In genomic region chr1:170863033-170863432, GRCm38 (mm10) we compare ENCODE assay signal across 17 mouse cellular contexts. TPM values are rescaled to one million over a fixed set of nuclear protein-coding genes. Genes with fewer than 3 reads are reported as not detected.
DNase-seq lines count a peak whose midpoint lies in the region; ATAC-seq and TF ChIP-seq lines count a peak whose summit lies in the region.
"Had no signal": no experiment of that assay in that cellular context is flagged by ENCODE, and none has a peak within 500 bp of the region (broad histone marks: within the 10 kb centered on the region; RNA-seq: fewer than 3 reads in every experiment).

No protein-coding gene starts in this region.

- peaks cover 67% of the 10 kb centered on the region for H3K4me1 ChIP-seq in liver, embryonic 15.5 days (replicated peaks)
- no peaks in the 10 kb centered on the region for H3K4me1 ChIP-seq in intestine, postnatal 0 days (replicated peaks; ENCODE audit: control insufficient read depth, insufficient read depth, low read length)
- H3K4me1 ChIP-seq in midbrain, postnatal 0 days (ENCODE audit: insufficient read depth, low read length) = no peaks in the 10 kb centered on the region

- H3K9ac ChIP-seq in liver, embryonic 15.5 days = no peak overlapping the region
- no peak overlapping the region for H3K9ac ChIP-seq in intestine, postnatal 0 days (ENCODE audit: low read depth, low read length)
- H3K9ac ChIP-seq in midbrain, postnatal 0 days (replicated peaks; ENCODE audit: low read length, poor library complexity, severe bottlenecking) = no peak overlapping the region
- H3K9ac ChIP-seq: embryonic facial prominence, embryonic 13.5 days; hindbrain, embryonic 14.5 days; lung, embryonic 15.5 days had no signal

- no peak overlapping the region for H3K27ac ChIP-seq in liver, embryonic 15.5 days (replicated peaks)
- no peak overlapping the region for H3K27ac ChIP-seq in intestine, postnatal 0 days (ENCODE audit: low read depth, low read length)
- no peak overlapping the region for H3K27ac ChIP-seq in midbrain, postnatal 0 days (ENCODE audit: low read depth, low read length)
- H3K27ac ChIP-seq: embryonic facial prominence, embryonic 13.5 days; hindbrain, embryonic 14.5 days; lung, embryonic 15.5 days; midbrain, embryonic 10.5 days had no signal

- no peak for TF ChIP-seq CTCF in intestine, postnatal 0 days (IDR thresholded peaks at IDR 0.05; ENCODE audit: low read depth)
- no peak for TF ChIP-seq CTCF in midbrain, postnatal 0 days (IDR thresholded peaks at IDR 0.05)

- no peaks in the 10 kb centered on the region for H3K27me3 ChIP-seq in liver, embryonic 15.5 days
- no peaks in the 10 kb centered on the region for H3K27me3 ChIP-seq in intestine, postnatal 0 days (replicated peaks; ENCODE audit: control insufficient read depth, insufficient read depth, low read length)
- no peaks in the 10 kb centered on the region for H3K27me3 ChIP-seq in midbrain, postnatal 0 days (ENCODE audit: insufficient read depth, low read length)
- H3K27me3 ChIP-seq: embryonic facial prominence, embryonic 13.5 days; lung, embryonic 15.5 days had no signal

- H3K4me3 ChIP-seq in liver, embryonic 15.5 days (replicated peaks) = no peak overlapping the region
- H3K4me3 ChIP-seq in intestine, postnatal 0 days (ENCODE audit: low read depth, low read length) = no peak overlapping the region
- H3K4me3 ChIP-seq in midbrain, postnatal 0 days (ENCODE audit: low read depth, low read length) = no peak overlapping the region
- H3K4me3 ChIP-seq: embryonic facial prominence, embryonic 13.5 days; lung, embryonic 15.5 days; midbrain, embryonic 10.5 days had no signal

- H3K4me2 ChIP-seq in liver, embryonic 15.5 days = peak overlapping the region; percentile 33; the same call in 1 of the 2 replicates
- no peak overlapping the region for H3K4me2 ChIP-seq in intestine, postnatal 0 days (replicated peaks; ENCODE audit: low read depth)
- H3K4me2 ChIP-seq in midbrain, postnatal 0 days (ENCODE audit: low read depth, low read length, poor library complexity, severe bottlenecking) = no peak overlapping the region
- H3K4me2 ChIP-seq: embryonic facial prominence, embryonic 13.5 days; hindbrain, embryonic 14.5 days; lung, embryonic 15.5 days had no signal

- H3K9me3 ChIP-seq in liver, embryonic 15.5 days (replicated peaks) = no peaks in the 10 kb centered on the region
- no peaks in the 10 kb centered on the region for H3K9me3 ChIP-seq in intestine, postnatal 0 days (ENCODE audit: control insufficient read depth)
- H3K9me3 ChIP-seq in midbrain, postnatal 0 days (ENCODE audit: low read length) = no peaks in the 10 kb centered on the region
- H3K9me3 ChIP-seq: embryonic facial prominence, embryonic 13.5 days; lung, embryonic 15.5 days; midbrain, embryonic 10.5 days had no signal

- no peaks in the 10 kb centered on the region for H3K36me3 ChIP-seq in liver, embryonic 15.5 days (replicated peaks)
- H3K36me3 ChIP-seq in intestine, postnatal 0 days (ENCODE audit: control insufficient read depth, insufficient read depth) = no peaks in the 10 kb centered on the region
- no peaks in the 10 kb centered on the region for H3K36me3 ChIP-seq in midbrain, postnatal 0 days (ENCODE audit: insufficient read depth, low read length)
- H3K36me3 ChIP-seq: embryonic facial prominence, embryonic 13.5 days; lung, embryonic 15.5 days; midbrain, embryonic 10.5 days had no signal

- WGBS in liver, embryonic 15.5 days (ENCODE audit: insufficient replicate concordance) = 7% methylated on average over 4 of the region's 4 CpGs
- 61% methylated on average over 4 of the region's 4 CpGs for WGBS in intestine, postnatal 0 days
- WGBS in midbrain, postnatal 0 days = 71% methylated on average over 4 of the region's 4 CpGs

- peak; percentile 59 for ATAC-seq in CD4-positive, CD25-positive, alpha-beta regulatory T cell, adult 4 months
- ATAC-seq in common myeloid progenitor, adult 5-6 weeks (replicated peaks; ENCODE audit: low read depth, poor library complexity, severe bottlenecking) = peak; percentile 61
- ATAC-seq in liver, embryonic 15.5 days (ENCODE audit: insufficient read depth) = no peak
- no peak for ATAC-seq in intestine, postnatal 0 days
- no peak for ATAC-seq in midbrain, postnatal 0 days (ENCODE audit: low FRiP score)

- peak; percentile 54 for DNase-seq in thymus, postnatal 14 days
- no peak for DNase-seq in adrenal gland, postnatal 25 days
- DNase-seq in midbrain, postnatal 0 days (ENCODE audit: low spot score) = no peak
- DNase-seq: cerebellum, postnatal 10 days; layer of hippocampus, adult 9-11 months; left cerebral cortex, postnatal 4 days had no signal

RNA-seq across cellular contexts. Expression of gene Atf6, which starts 4.5 kb away (rescaled TPM):
- 1 to 10 TPM; 5.8 to 8.8 TPM for polyA plus RNA-seq in CD4-positive, CD25-positive, alpha-beta regulatory T cell, adult 4 months (2017; shearing (Covaris generic))
- total RNA-seq in common myeloid progenitor, adult 5-6 weeks (2017) = 19.8 and 28.6 TPM in 2 replicates
- polyA plus RNA-seq in liver, embryonic 15.5 days (2015; fragmentation: Nextera tagmentation; extraction: Ambion mirVana) = 6.4 TPM in 2 replicates
- total RNA-seq in adrenal gland, postnatal 25 days (2021) = 34.5 and 34.8 TPM in 2 replicates
- polyA plus RNA-seq in intestine, postnatal 0 days (2015; fragmentation: Nextera tagmentation; extraction: Ambion mirVana) = 5.4 and 6.2 TPM in 2 replicates
- 17.4 and 21.0 TPM in 2 replicates for total RNA-seq in midbrain, postnatal 0 days (2014; rRNA removed)
- 5.4 and 5.5 TPM in 2 replicates for polyA plus RNA-seq in midbrain, postnatal 0 days (2015; fragmentation: Nextera tagmentation; extraction: Ambion mirVana)

RNA-seq across cellular contexts. Expression of gene Gm26620, which starts 21.8 kb away (rescaled TPM):
- not detected for polyA plus RNA-seq in CD4-positive, CD25-positive, alpha-beta regulatory T cell, adult 4 months (2017; shearing (Covaris generic))
- not detected in 2 replicates for total RNA-seq in common myeloid progenitor, adult 5-6 weeks (2017)
- polyA plus RNA-seq in liver, embryonic 15.5 days (2015; fragmentation: Nextera tagmentation; extraction: Ambion mirVana) = 0.30 TPM in 1 of 2 replicates, not detected in the other
- total RNA-seq in adrenal gland, postnatal 25 days (2021) = 0.55 TPM in 1 of 2 replicates, not detected in the other
- 9.5 and 9.7 TPM in 2 replicates for polyA plus RNA-seq in intestine, postnatal 0 days (2015; fragmentation: Nextera tagmentation; extraction: Ambion mirVana)
- 1.6 and 1.9 TPM in 2 replicates for total RNA-seq in midbrain, postnatal 0 days (2014; rRNA removed)
- 0.77 and 1.2 TPM in 2 replicates for polyA plus RNA-seq in midbrain, postnatal 0 days (2015; fragmentation: Nextera tagmentation; extraction: Ambion mirVana)
- polyA plus RNA-seq: heart, embryonic 14.5 days; kidney, embryonic 14.5 days had no signal

RNA-seq across cellular contexts. Expression of gene Dusp12, which starts 22.3 kb away (rescaled TPM):
- 10 to 100 TPM; 14.8 to 16.1 TPM for polyA plus RNA-seq in CD4-positive, CD25-positive, alpha-beta regulatory T cell, adult 4 months (2017; shearing (Covaris generic))
- 10.3 and 11.9 TPM in 2 replicates for total RNA-seq in common myeloid progenitor, adult 5-6 weeks (2017)
- polyA plus RNA-seq in liver, embryonic 15.5 days (2015; fragmentation: Nextera tagmentation; extraction: Ambion mirVana) = 19.7 and 20.5 TPM in 2 replicates
- total RNA-seq in adrenal gland, postnatal 25 days (2021) = 18.9 and 19.4 TPM in 2 replicates
- polyA plus RNA-seq in intestine, postnatal 0 days (2015; fragmentation: Nextera tagmentation; extraction: Ambion mirVana) = 65.1 and 79.2 TPM in 2 replicates
- total RNA-seq in midbrain, postnatal 0 days (2014; rRNA removed) = 43.3 and 44.1 TPM in 2 replicates
- 38.0 and 39.6 TPM in 2 replicates for polyA plus RNA-seq in midbrain, postnatal 0 days (2015; fragmentation: Nextera tagmentation; extraction: Ambion mirVana)

RNA-seq across cellular contexts. Expression of gene Fcrlb, which starts 49.7 kb away (rescaled TPM):
- not detected for polyA plus RNA-seq in CD4-positive, CD25-positive, alpha-beta regulatory T cell, adult 4 months (2017; shearing (Covaris generic))
- total RNA-seq in common myeloid progenitor, adult 5-6 weeks (2017) = not detected in 2 replicates
- polyA plus RNA-seq in liver, embryonic 15.5 days (2015; fragmentation: Nextera tagmentation; extraction: Ambion mirVana) = 0.07 TPM in 1 of 2 replicates, not detected in the other
- total RNA-seq in adrenal gland, postnatal 25 days (2021) = not detected in 2 replicates
- 0.12 and 0.20 TPM in 2 replicates for polyA plus RNA-seq in intestine, postnatal 0 days (2015; fragmentation: Nextera tagmentation; extraction: Ambion mirVana)
- 1.7 and 2.2 TPM in 2 replicates for total RNA-seq in midbrain, postnatal 0 days (2014; rRNA removed)
- 1.3 and 1.8 TPM in 2 replicates for polyA plus RNA-seq in midbrain, postnatal 0 days (2015; fragmentation: Nextera tagmentation; extraction: Ambion mirVana)
- total RNA-seq: left cerebral cortex, postnatal 4 days had no signal
- polyA plus RNA-seq: embryonic facial prominence, embryonic 13.5 days; forebrain, embryonic 11.5 days; kidney, embryonic 14.5 days; lung, embryonic 15.5 days; midbrain, embryonic 10.5 days had no signal

Comparison
In these comparisons a context has a peak if more than half of its experiments do, and no peak if none do; other contexts are left out.
1. ATAC-seq: peak in CD4-positive, CD25-positive, alpha-beta regulatory T cell, adult 4 months (single experiment) and common myeloid progenitor, adult 5-6 weeks (single experiment); none in liver, embryonic 15.5 days (single experiment), intestine, postnatal 0 days (single experiment) and midbrain, postnatal 0 days (single experiment).